20 mouse cellular contexts compared by ENCODE assay signal in genomic region chr5:67155582-67155981, GRCm38 (mm10). TPM values are rescaled to one million over a fixed set of nuclear protein-coding genes. Genes with fewer than 3 reads are reported as not detected.
DNase-seq lines count a peak whose midpoint lies in the region; ATAC-seq lines count a peak whose summit lies in the region.
"Had no signal": no experiment of that assay in that cellular context is flagged by ENCODE, and none has a peak within 500 bp of the region (broad histone marks: within the 10 kb centered on the region; RNA-seq: fewer than 3 reads in every experiment).

No protein-coding gene starts in this region.

- no peak overlapping the region for H3K9ac ChIP-seq in liver, embryonic 13.5 days
- no peak overlapping the region for H3K9ac ChIP-seq in stomach, embryonic 16.5 days (ENCODE audit: low read length)

- H3K27ac ChIP-seq in liver, embryonic 13.5 days: no peak overlapping the region
- H3K27ac ChIP-seq in stomach, embryonic 16.5 days (ENCODE audit: low read length): no peak overlapping the region
- H3K27ac ChIP-seq: forebrain, embryonic 10.5 days; heart, embryonic 10.5 days; hindbrain, embryonic 10.5 days; macrophage had no signal

- no peak overlapping the region for H3K4me2 ChIP-seq in liver, embryonic 13.5 days
- H3K4me2 ChIP-seq in stomach, embryonic 16.5 days (ENCODE audit: low read depth, low read length): no peak overlapping the region

- no peaks in the 10 kb centered on the region for H3K4me1 ChIP-seq in liver, embryonic 13.5 days (replicated peaks)
- H3K4me1 ChIP-seq in stomach, embryonic 16.5 days (ENCODE audit: control insufficient read depth, insufficient read depth, low read length): no peaks in the 10 kb centered on the region

- H3K36me3 ChIP-seq in liver, embryonic 13.5 days: no peaks in the 10 kb centered on the region
- H3K36me3 ChIP-seq in stomach, embryonic 16.5 days (ENCODE audit: control insufficient read depth, insufficient read depth, low read length): no peaks in the 10 kb centered on the region
- H3K36me3 ChIP-seq: forebrain, embryonic 10.5 days; heart, embryonic 10.5 days; hindbrain, embryonic 10.5 days had no signal

- peak; percentile 91 for ATAC-seq in erythroid progenitor cell, adult 5-6 weeks (replicated peaks; ENCODE audit: low FRiP score, poor library complexity, severe bottlenecking)
- ATAC-seq in liver, embryonic 13.5 days (ENCODE audit: low read depth): peak; percentile 85
- peak; percentile 76 for ATAC-seq in stomach, embryonic 16.5 days (ENCODE audit: insufficient read depth, low FRiP score)
- ATAC-seq: Patski had no signal

- intact Hi-C loops in left cerebral cortex, postnatal 10 days (cut with DNase I): no loop called here

- H3K9me3 ChIP-seq in liver, embryonic 13.5 days (replicated peaks): peaks cover 3% of the 10 kb centered on the region; the same call in 1 of the 2 replicates
- H3K9me3 ChIP-seq in stomach, embryonic 16.5 days (replicated peaks; ENCODE audit: control insufficient read depth, low read length): no peaks in the 10 kb centered on the region
- H3K9me3 ChIP-seq: forebrain, embryonic 10.5 days; heart, embryonic 10.5 days; hindbrain, embryonic 10.5 days had no signal

- DNase-seq in retina, postnatal 1 day: peak; percentile 18
- no peak for DNase-seq in retina, embryonic 14.5 days (ENCODE audit: low spot score)
- peak; percentile 34 for DNase-seq in liver, embryonic 13.5 days
- DNase-seq in left cerebral cortex, postnatal 10 days (ENCODE audit: extremely low spot score in 1 of 2, low spot score in 2 of 2): no peak
- DNase-seq in adipocyte (ENCODE audit: low spot score): no peak
- no peak for DNase-seq in T-cell, adult 2 months (ENCODE audit: low spot score)
- DNase-seq: adrenal gland, postnatal 25 days; cerebellum, adult 18-20 months; layer of hippocampus, adult 9-11 months; right cerebral cortex, postnatal 14 days had no signal

- H3K27me3 ChIP-seq in liver, embryonic 13.5 days: no peaks in the 10 kb centered on the region
- no peaks in the 10 kb centered on the region for H3K27me3 ChIP-seq in stomach, embryonic 16.5 days (ENCODE audit: control insufficient read depth, insufficient read depth, low read length)

- no peak overlapping the region for H3K4me3 ChIP-seq in liver, embryonic 13.5 days (replicated peaks)
- no peak overlapping the region for H3K4me3 ChIP-seq in stomach, embryonic 16.5 days (replicated peaks; ENCODE audit: low read length)
- H3K4me3 ChIP-seq: forebrain, embryonic 10.5 days; heart, embryonic 10.5 days; hindbrain, embryonic 10.5 days had no signal

RNA-seq across cellular contexts. Expression of gene Phox2b, which starts 56.5 kb away (rescaled TPM):
- total RNA-seq in erythroid progenitor cell, adult 5-6 weeks (2015; ENCODE audit: low replicate concordance): not detected in 2 replicates
- total RNA-seq in erythroid progenitor cell, adult 5-6 weeks (2017; ENCODE audit: low replicate concordance): not detected in 2 replicates
- 0.06 and 0.14 TPM in 2 replicates for polyA plus RNA-seq in liver, embryonic 13.5 days (2015; fragmentation: Nextera tagmentation; extraction: Ambion mirVana)
- polyA plus RNA-seq in stomach, embryonic 16.5 days (2015; fragmentation: Nextera tagmentation; extraction: Ambion mirVana): 11.9 and 12.5 TPM in 2 replicates
- total RNA-seq in left cerebral cortex, postnatal 10 days (2021): not detected
- total RNA-seq: gastrocnemius, adult 18-20 months; neutrophil, adult 5-6 weeks had no signal
- polyA plus RNA-seq: kidney, embryonic 14.5 days; macrophage; Patski had no signal

Comparison
In these comparisons a context has a peak if more than half of its experiments do, and no peak if none do; other contexts are left out.
1. DNase-seq: peak in retina, postnatal 1 day (single experiment) and liver, embryonic 13.5 days (single experiment); none in retina, embryonic 14.5 days (single experiment), left cerebral cortex, postnatal 10 days (0 of 2), adipocyte (single experiment) and T-cell, adult 2 months (single experiment).
2. Peak in every context shown above with its lines, with median percentiles within 50 percentile points of each other: ATAC-seq.